Mouse (Mus musculus): ENCODE results near the gene Wdr48. TPM values are rescaled to one million over a fixed set of nuclear protein-coding genes. Genes with fewer than 3 reads are reported as not detected.
A peak's percentile ranks its signal among the peaks of the same experiment; 100 is the strongest.

Wdr48 gene
- polyA plus RNA-seq, 1 experiment = 103 TPM

DNA sequence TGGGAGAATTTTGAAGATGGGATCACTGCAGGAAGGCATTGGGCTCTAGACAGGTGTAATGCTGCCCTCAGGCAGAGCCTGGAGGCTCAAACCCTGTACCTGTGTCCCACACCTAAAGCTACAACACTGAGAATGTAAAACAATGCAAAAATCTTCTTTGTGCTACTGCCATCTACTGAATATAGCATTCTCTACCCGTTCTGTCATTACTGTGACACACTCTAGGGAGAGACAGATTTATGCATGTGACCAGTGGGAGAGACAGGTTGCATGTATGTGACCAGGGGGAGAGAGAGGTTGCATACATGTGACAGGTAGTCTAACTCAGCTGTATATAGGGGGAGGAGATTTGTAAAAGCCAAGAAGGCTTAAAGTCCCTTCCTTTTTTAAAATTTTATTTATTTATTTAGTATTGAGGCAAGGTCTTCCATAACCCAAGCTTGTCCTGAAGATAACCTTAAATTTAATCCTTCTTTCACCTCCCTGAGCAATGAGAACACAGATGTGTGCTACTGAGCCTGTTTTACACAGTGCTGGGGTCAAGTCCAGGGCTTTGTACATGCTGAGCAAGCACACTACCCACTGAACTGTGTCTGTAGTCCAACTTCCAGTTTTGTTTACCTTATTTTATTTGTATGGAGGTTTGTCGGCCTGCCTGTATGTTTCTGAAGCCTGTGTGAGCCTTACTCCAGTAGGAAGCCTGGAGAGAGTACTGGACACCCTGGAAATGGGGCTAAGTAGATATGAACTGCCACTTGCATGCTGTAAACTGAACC lies 41.4 kb upstream of the Wdr48 start:
- Histone ChIP-seq H3K27me3 (ENCODE audit: control insufficient read depth, insufficient read depth, low read length, poor library complexity, severe bottlenecking) (no peaks in the 10 kb centered on the region), H3K9me3 (replicated peaks; ENCODE audit: control insufficient read depth, insufficient read depth, low read length, poor library complexity, severe bottlenecking) (peaks cover 5% of the 10 kb centered on the region), H3K9ac (ENCODE audit: low read depth, poor library complexity, severe bottlenecking) (no peak overlapping the region), H3K27ac (ENCODE audit: insufficient read depth, low read length) (no peak overlapping the region), H3K36me3 (ENCODE audit: control insufficient read depth, insufficient read depth, low read length, poor library complexity, severe bottlenecking) (no peaks in the 10 kb centered on the region), H3K4me3 (ENCODE audit: low read depth, low read length) (no peak overlapping the region), H3K4me1 (ENCODE audit: control insufficient read depth, insufficient read depth, low read length) (no peaks in the 10 kb centered on the region)
- TF ChIP-seq EP300 (IDR thresholded peaks at IDR 0.05; ENCODE audit: insufficient read depth, low read depth, low read length) = no peak
- TF ChIP-seq POLR2A (IDR thresholded peaks at IDR 0.05; ENCODE audit: insufficient read depth, low read length) = no peak
- no peak for TF ChIP-seq CTCF (IDR thresholded peaks at IDR 0.05; ENCODE audit: low read depth, low read length)

DNA sequence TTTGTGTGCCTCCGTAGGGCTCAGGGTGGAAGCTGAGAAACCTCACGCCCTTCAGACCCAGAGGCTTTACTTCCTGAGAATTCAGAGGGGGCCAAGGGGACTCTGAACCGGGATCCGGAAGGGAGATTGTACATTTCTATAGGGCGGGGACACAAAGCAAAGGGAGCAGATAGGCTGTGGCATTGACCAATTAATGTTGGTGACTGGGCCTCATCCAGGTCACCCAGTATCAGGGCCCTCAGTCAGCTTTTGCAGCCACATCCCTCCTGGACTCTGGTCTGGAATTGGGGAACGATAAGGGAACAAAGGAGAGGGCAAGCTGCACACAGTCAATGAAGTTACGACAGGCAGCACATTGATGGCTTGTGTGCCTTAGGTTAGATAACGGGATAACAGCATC lies 40.5 kb upstream of the Wdr48 start:
- H3K4me3 ChIP-seq (ENCODE audit: low read depth, low read length) = no peak overlapping the region
- no peak overlapping the region for H3K27ac ChIP-seq (ENCODE audit: insufficient read depth, low read length)
- H3K4me1 ChIP-seq (ENCODE audit: control insufficient read depth, insufficient read depth, low read length) = no peaks in the 10 kb centered on the region
- no peak overlapping the region for H3K9ac ChIP-seq (ENCODE audit: low read depth, poor library complexity, severe bottlenecking)
- TF ChIP-seq CTCF (IDR thresholded peaks at IDR 0.05; ENCODE audit: low read depth, low read length) (no peak), EP300 (IDR thresholded peaks at IDR 0.05; ENCODE audit: insufficient read depth, low read depth, low read length) (no peak), POLR2A (IDR thresholded peaks at IDR 0.05; ENCODE audit: insufficient read depth, low read length) (no peak)
- H3K9me3 ChIP-seq (replicated peaks; ENCODE audit: control insufficient read depth, insufficient read depth, low read length, poor library complexity, severe bottlenecking) = peaks cover 5% of the 10 kb centered on the region
- H3K36me3 ChIP-seq (ENCODE audit: control insufficient read depth, insufficient read depth, low read length, poor library complexity, severe bottlenecking) = no peaks in the 10 kb centered on the region
- H3K27me3 ChIP-seq (ENCODE audit: control insufficient read depth, insufficient read depth, low read length, poor library complexity, severe bottlenecking) = no peaks in the 10 kb centered on the region

DNA sequence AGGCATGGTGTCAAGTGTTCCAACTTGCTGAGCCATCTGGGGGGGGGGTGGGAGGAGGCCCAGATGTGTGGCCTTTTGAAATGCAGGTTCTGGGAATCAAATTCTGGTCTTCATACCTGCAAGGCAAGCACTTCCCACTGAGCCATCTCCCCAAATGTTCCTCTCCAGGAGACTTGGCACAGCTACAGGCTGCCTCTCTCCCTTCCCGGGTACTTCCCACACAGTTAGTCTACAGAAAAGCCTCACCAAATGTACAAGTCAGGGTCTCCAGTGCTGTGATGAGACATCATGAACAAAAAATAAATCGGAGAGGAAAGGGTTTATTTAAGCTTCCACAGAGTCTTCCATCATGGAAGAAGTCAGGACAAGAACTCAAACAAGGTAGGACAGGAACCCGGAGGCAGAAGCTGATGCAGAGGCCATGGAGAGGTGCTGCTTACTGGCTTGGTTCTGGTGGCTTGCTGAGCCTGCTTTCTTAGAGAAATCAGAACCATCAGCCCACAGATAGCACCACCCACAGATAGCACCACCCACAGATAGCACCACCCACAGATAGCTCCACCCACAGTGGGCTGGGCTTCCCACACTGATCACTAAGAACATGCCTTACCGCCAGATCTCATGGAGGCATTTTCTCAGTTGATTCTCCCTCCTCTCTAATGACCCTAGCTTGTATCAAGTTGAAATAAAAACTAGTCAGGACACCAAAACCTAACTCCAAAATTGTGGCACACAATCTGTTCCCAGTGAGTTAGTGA lies 7.4 kb upstream of the Wdr48 start:
- H3K36me3 ChIP-seq (ENCODE audit: control insufficient read depth, insufficient read depth, low read length, poor library complexity, severe bottlenecking) = no peaks in the 10 kb centered on the region
- no peaks in the 10 kb centered on the region for H3K9me3 ChIP-seq (replicated peaks; ENCODE audit: control insufficient read depth, insufficient read depth, low read length, poor library complexity, severe bottlenecking)
- TF ChIP-seq POLR2A (IDR thresholded peaks at IDR 0.05; ENCODE audit: insufficient read depth, low read length) (no peak), EP300 (IDR thresholded peaks at IDR 0.05; ENCODE audit: insufficient read depth, low read depth, low read length) (no peak), CTCF (IDR thresholded peaks at IDR 0.05; ENCODE audit: low read depth, low read length) (no peak)
- H3K27me3 ChIP-seq (ENCODE audit: control insufficient read depth, insufficient read depth, low read length, poor library complexity, severe bottlenecking) = no peaks in the 10 kb centered on the region
- no peak overlapping the region for H3K4me3 ChIP-seq (ENCODE audit: low read depth, low read length)
- no peaks in the 10 kb centered on the region for H3K4me1 ChIP-seq (ENCODE audit: control insufficient read depth, insufficient read depth, low read length)
- H3K27ac ChIP-seq (ENCODE audit: insufficient read depth, low read length) = no peak overlapping the region
- no peak overlapping the region for H3K9ac ChIP-seq (ENCODE audit: low read depth, poor library complexity, severe bottlenecking)

DNA sequence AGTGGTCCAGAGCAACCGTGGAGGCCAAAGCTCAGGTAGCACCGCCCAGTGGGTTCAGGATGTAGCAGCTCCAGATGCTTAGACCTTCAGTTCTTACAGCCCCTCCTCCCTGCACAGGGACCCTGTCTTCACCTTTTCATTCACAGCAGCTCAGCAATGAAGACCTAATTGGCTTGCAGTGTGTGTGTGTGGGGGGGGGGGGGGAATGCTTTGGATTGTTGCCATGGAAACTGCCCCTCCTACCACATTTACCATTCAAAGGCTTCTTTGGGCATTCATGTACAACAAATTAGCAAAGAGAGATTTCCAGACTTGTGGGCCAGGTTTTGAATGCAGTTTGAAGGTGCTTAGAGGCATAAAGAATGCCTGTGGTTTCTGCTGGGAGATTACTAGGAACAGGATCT lies 5.8 kb upstream of the Wdr48 start:
- H3K27ac ChIP-seq (ENCODE audit: insufficient read depth, low read length) = no peak overlapping the region
- no peaks in the 10 kb centered on the region for H3K9me3 ChIP-seq (replicated peaks; ENCODE audit: control insufficient read depth, insufficient read depth, low read length, poor library complexity, severe bottlenecking)
- no peak overlapping the region for H3K9ac ChIP-seq (ENCODE audit: low read depth, poor library complexity, severe bottlenecking)
- TF ChIP-seq CTCF (IDR thresholded peaks at IDR 0.05; ENCODE audit: low read depth, low read length) = no peak
- TF ChIP-seq EP300 (IDR thresholded peaks at IDR 0.05; ENCODE audit: insufficient read depth, low read depth, low read length) = no peak
- TF ChIP-seq POLR2A (IDR thresholded peaks at IDR 0.05; ENCODE audit: insufficient read depth, low read length) = no peak
- H3K4me1 ChIP-seq (ENCODE audit: control insufficient read depth, insufficient read depth, low read length) = no peaks in the 10 kb centered on the region
- H3K36me3 ChIP-seq (ENCODE audit: control insufficient read depth, insufficient read depth, low read length, poor library complexity, severe bottlenecking) = no peaks in the 10 kb centered on the region
- H3K4me3 ChIP-seq (ENCODE audit: low read depth, low read length) = no peak overlapping the region
- H3K27me3 ChIP-seq (ENCODE audit: control insufficient read depth, insufficient read depth, low read length, poor library complexity, severe bottlenecking) = no peaks in the 10 kb centered on the region

DNA sequence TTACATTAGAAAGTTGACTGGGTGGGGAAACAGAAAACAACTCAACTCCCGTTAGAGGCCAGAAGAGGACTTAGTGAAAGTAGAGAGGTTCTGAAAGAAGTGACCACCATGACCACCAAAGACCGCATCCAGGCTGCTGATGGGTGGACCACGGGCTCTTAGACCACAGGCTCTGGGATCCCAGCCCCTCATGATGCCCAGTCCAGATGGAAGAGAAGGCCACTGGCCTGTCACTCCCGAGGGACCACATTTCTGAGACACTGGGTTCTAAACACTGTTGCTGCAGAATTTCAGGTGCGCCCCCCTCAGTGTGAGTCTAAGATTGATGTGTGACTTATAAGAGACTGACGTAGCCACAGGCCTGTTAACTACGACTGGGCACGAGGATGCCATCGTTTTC lies 5.2 kb upstream of the Wdr48 start:
- H3K9ac ChIP-seq (ENCODE audit: low read depth, poor library complexity, severe bottlenecking) = no peak overlapping the region
- no peak overlapping the region for H3K4me3 ChIP-seq (ENCODE audit: low read depth, low read length)
- H3K4me1 ChIP-seq (ENCODE audit: control insufficient read depth, insufficient read depth, low read length) = no peaks in the 10 kb centered on the region
- H3K27me3 ChIP-seq (ENCODE audit: control insufficient read depth, insufficient read depth, low read length, poor library complexity, severe bottlenecking) = no peaks in the 10 kb centered on the region
- H3K36me3 ChIP-seq (ENCODE audit: control insufficient read depth, insufficient read depth, low read length, poor library complexity, severe bottlenecking) = no peaks in the 10 kb centered on the region
- H3K27ac ChIP-seq (ENCODE audit: insufficient read depth, low read length) = no peak overlapping the region
- TF ChIP-seq CTCF (IDR thresholded peaks at IDR 0.05; ENCODE audit: low read depth, low read length) (no peak), EP300 (IDR thresholded peaks at IDR 0.05; ENCODE audit: insufficient read depth, low read depth, low read length) (no peak), POLR2A (IDR thresholded peaks at IDR 0.05; ENCODE audit: insufficient read depth, low read length) (no peak)
- no peaks in the 10 kb centered on the region for H3K9me3 ChIP-seq (replicated peaks; ENCODE audit: control insufficient read depth, insufficient read depth, low read length, poor library complexity, severe bottlenecking)

DNA sequence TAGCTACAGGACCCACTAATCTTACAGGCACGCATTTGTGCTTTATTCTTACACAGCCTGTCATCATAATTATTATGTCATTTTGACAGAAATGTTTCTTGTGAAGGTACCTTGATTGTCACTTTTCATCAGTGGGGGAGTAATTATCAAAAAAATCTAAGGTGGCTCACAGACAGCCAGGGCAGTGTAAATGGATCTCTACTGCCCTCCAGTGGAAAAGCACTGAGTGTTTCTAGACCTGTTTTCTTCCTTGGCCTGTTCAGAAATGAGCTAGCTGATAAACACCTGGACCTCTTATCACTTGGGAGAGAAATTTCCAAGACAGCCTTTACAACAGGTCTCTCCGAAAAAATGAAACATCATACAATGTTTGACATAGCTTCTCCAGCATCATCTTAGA lies 4.0 kb upstream of the Wdr48 start:
- Histone ChIP-seq H3K36me3 (ENCODE audit: control insufficient read depth, insufficient read depth, low read length, poor library complexity, severe bottlenecking) (no peaks in the 10 kb centered on the region), H3K9me3 (replicated peaks; ENCODE audit: control insufficient read depth, insufficient read depth, low read length, poor library complexity, severe bottlenecking) (no peaks in the 10 kb centered on the region), H3K9ac (ENCODE audit: low read depth, poor library complexity, severe bottlenecking) (no peak overlapping the region), H3K27ac (ENCODE audit: insufficient read depth, low read length) (no peak overlapping the region), H3K4me1 (ENCODE audit: control insufficient read depth, insufficient read depth, low read length) (no peaks in the 10 kb centered on the region), H3K4me3 (ENCODE audit: low read depth, low read length) (no peak overlapping the region), H3K27me3 (ENCODE audit: control insufficient read depth, insufficient read depth, low read length, poor library complexity, severe bottlenecking) (no peaks in the 10 kb centered on the region)
- no peak for TF ChIP-seq EP300 (IDR thresholded peaks at IDR 0.05; ENCODE audit: insufficient read depth, low read depth, low read length)
- TF ChIP-seq CTCF (IDR thresholded peaks at IDR 0.05; ENCODE audit: low read depth, low read length) = peak; percentile 7

Measured in ES-Bruce4 (cell line).